Mouse (Mus musculus): Measurements from ENCODE around the gene Upp1.
A peak's percentile ranks its signal among the peaks of the same experiment; 100 is the strongest.
"Not testable (repeated sequence)": the region's sequence is repeated elsewhere in the genome, so short reads cannot be mapped to it uniquely, and the experiment has no call there.

Gene Upp1

DNA sequence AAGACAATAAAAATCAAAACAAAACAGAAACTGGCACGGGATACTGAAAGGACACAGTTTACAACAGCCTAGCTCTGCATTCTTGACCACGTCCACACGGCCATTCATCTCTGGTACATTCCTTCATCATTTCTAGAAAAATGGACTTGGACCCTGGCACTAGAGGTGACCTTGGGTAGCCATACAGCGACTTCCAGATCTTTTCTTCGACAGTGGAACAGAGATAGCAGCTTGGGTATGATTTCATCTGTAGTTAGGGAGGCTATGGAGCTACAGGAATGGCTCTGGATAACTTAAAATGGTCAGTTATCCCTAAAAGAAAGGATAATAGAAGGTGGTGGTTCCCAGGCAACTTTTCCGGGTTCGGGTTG, at the start of gene Upp1:
TSS of gene Upp1 (plus strand) at position 54 of the 371 bp plus-strand sequence.
- DNase-seq: no peak

GRCm38 (mm10) chr11:9076444-9076843, 41.5 kb upstream of the Upp1 start:
- no peak for DNase-seq

GRCm38 (mm10) chr11:9113189-9113588, 4.7 kb upstream of the Upp1 start:
- no peak for DNase-seq

GRCm38 (mm10) chr11:9115367-9116120, 2.4 kb upstream of the Upp1 start:
- DNase-seq: no peak

GRCm38 (mm10) chr11:9116121-9116520, 1.8 kb upstream of the Upp1 start:
- DNase-seq: no peak

DNA sequence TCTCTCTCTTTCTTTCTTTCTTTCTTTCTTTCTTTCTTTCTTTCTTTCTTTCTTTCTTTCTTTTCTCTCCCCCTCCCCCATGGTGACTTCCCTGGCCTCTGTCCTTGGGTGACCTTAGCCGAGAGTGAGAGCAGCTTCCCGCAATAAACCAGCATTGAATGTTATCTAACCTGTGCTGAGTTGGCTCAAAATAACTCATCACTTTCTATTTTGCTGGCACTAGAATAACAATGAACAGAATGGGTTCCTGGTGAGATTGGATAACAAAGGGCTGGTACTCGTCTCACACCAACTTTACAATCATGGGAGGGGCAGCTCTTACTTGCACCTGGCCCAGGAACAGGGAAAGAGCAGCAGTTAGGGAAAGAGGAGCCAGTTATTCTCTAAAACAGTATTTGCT, 987 bp upstream of the Upp1 start:
- DNase-seq: no peak

- DNase-seq: peak; percentile 52 to 73
These were observed 399 bp upstream of the Upp1 start for GRCm38 (mm10) chr11:9117358-9118049.

DNA sequence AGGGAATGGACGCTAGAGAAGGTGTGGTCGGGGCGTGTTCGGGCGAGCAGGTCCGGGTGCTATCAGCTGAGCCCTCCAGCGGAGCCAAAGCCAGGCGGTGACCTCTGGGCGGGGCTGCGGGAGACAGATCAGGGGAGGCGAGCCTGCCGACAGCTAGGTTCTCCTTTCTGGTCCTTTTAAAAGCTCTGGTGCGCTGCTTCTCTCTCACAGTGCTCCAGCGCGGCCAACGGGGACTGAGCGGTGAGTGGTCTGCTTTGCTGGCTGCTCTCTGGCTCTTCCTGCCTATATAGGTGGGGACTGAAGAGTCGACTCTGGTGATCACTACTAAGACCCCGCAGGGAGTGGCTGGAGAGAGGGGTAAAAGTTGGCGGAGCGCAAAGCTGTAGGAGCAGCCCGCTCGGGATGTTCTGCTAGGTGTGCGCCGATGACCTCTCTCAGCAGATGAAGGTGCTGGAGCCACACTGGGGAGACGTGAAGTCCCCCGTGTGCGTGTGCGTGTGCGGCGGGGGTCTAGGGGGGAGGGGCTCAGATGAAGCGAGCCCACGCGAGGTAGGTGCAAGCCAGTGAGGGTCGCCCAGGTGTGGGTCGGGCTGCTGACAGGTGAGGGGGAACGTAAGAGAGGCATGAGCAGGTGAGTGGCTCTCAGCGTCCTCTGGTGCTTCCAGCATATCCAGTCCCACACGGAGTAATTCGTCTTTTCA, 668 bp downstream of the Upp1 start:
- DNase-seq: peak; percentile 38 to 52

- no peak for DNase-seq
These were observed 1.5 kb downstream of the Upp1 start for GRCm38 (mm10) chr11:9119231-9120020.

GRCm38 (mm10) chr11:9122315-9122714, 4.4 kb downstream of the Upp1 start:
- no peak for DNase-seq

DNA sequence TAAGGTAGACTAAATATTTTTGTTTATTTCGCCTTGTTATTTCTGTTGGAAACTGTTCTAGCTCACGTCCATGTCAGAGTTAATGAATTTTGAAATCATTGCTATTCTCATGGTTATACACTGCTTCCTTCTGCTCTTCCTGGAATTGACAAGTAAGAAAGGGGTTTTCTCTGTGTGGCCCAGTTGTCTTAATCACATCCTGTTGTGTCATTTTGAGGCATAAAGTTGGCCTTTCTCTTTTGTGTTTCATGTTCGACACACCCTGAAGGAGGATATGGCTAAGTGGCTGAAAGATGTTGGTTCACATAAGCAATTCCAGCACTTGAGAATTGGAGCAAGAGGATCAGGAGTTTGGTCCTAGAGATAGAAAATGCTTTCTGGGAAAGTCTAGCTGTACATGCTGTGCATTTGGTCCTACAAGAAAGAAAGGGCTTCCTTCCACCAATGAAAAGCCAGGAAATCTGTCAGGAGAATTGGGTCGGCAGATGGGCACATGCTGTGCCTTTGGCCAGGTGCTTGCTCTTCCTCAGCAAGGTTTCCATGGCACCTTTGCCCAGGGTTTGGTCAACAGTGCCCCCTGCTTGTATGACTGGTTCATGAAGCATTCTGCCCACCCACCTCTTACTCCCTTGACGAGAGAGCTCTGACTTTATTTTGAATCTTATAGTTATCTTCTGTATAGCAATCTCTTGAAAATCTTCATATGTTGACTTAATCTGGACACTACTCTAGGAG, 8.6 kb downstream of the Upp1 start:
- peak; percentile 87 to 90 for DNase-seq

DNA sequence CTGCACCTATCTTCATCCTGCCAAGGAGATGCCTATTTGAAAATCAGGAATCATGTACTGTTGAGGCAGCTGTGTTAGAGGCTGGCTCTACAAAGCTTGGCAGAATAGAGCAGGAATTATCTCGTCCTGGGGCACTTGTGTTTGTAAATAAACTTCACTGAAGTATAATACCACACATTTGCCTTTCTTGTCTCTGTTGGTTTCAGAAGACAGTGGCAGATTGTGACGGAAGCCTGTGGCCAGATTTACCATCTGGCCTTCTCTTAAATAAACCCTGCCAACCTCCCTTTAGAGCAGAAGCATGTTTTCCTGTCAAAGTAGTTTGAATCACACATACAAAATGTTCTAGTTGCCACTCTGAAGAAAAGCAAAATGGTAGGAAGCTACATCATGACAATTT, 10.2 kb downstream of the Upp1 start:
- peak in 1 of 2 experiments; percentile 22 for DNase-seq

GRCm38 (mm10) chr11:9129528-9129927, 11.6 kb downstream of the Upp1 start:
- no peak for DNase-seq

- DNase-seq: no peak
These were observed 13.8 kb downstream of the Upp1 start for GRCm38 (mm10) chr11:9131688-9132087.

GRCm38 (mm10) chr11:9135589-9136246, 17.8 kb downstream of the Upp1 start:
- no peak for DNase-seq

- peak; percentile 85 to 89 for DNase-seq
These were observed 18.6 kb downstream of the Upp1 start for GRCm38 (mm10) chr11:9136471-9136870.

DNA sequence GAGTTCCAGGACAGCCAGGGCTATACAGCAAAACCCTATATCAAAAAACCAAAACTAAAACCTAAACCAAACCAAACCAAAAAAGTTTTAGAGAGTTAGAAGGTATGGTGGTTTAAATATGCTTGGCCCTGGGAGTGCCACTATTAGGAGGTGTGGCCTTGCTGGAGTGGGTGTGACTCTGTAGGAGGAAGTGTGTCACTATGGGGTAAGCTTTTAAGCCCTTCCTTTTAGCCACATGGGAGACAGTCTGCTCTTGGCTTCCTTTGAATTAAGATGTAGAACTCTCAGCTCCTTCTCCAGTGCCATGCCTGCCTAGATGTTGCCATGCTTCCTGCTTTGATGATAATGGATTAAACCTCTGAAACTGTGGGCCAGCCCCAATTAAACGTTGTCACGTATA, 27.2 kb downstream of the Upp1 start:
- no peak for DNase-seq

DNA sequence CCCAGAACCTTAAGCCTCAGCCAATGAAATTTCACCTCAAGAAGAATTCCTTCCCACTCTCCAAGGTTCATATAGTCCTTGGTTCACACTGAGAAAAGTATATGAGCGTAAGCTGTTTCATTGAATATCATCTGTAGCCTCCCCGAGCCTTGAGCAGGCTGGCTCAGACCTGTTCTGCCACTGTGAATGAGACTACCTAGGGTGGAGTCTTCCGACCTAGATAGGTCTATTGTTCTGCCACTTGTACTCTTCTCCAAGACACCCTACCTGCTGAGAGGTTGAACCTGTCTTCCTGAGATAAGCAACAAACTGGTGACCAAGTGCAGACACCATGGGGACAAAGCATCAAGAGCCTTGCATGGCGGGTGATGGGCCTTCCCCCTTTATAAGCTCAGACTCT, 28.2 kb downstream of the Upp1 start:
- no peak for DNase-seq

DNA sequence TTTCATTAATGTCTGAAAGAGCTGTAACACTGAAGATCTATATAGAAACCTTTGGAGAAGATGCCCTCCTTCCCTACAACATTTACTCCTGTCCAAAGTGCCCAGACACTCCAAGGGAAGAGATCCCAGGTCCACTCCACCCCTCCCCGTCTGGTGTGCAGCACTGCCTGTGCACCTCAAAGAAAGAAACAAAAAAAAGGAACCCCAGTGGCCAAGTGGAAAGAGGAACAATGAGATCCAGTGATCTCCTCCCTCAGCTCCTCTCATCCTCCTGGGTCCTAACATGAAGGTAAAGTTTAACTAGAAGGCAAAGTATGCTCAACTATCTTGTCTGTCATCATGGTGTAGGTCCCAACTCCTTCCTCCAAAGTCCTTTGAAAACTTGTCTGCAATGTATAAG, 28.8 kb downstream of the Upp1 start:
- no peak for DNase-seq

DNA sequence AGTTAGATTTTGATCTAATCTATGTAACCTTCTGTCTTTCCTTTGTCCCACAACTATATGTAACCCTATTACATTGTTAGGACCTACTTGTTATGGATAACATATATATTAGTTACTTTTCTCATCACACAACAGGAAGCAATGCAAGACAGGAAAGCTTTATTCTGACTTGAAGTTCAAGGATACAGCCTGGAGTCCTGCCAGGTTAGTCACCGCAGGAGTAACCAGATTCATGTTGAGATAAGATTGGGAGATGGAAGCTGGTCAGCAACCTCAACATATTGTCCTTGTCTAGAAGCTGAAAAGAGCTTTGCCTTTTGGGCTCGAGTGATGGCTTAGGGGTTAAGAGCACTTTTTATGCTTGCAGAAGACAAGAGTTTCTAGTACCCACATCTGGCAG, 30.3 kb downstream of the Upp1 start:
- DNase-seq: no peak

DNA sequence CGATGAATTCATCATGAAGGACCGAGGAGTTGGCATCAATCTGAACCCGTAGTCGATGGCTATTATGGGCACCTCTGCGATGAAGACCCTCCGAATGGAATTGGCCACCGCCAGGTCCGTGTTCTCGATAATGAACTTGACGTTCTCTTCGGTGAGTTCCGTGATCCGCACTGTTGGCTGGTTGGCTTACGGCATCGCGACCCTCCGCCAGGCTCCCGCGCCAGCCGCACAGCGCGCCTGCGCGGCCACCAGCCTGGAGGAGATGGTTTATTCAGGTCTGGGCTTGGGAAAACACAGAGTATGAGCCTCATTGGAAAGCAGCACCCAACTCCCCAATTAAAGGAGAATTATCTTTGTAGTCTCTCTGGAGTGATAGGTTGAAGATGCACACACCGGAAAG, 32.5 kb downstream of the Upp1 start:
- not testable (repeated sequence) for DNase-seq

GRCm38 (mm10) chr11:9159953-9160352, 42.0 kb downstream of the Upp1 start:
- DNase-seq: no peak

All from cerebellum, postnatal 25 days (tissue).